Mouse (Mus musculus) neural tube, embryonic 13.5 days (tissue): ENCODE results near the gene Snx10. TPM values are rescaled to one million over a fixed set of nuclear protein-coding genes. Genes with fewer than 3 reads are reported as not detected.

Experiments used
- ATAC-seq: fragments of 200-750 bp; cut with Nextera tagmentation; 2 replicates; pipeline ENCODE4 v1.8.0; 2017; ENCODE audit warnings: low read depth, mild to moderate bottlenecking, moderate TSS enrichment, moderate library complexity
- H3K27ac ChIP-seq: fragments of 300-500 bp; sonication (generic); replicated peaks from 2 replicates; pipeline ENCODE4 v1.5.1; 2015; ENCODE audit warnings: moderate library complexity, mild to moderate bottlenecking, inconsistent platforms
- H3K27me3 ChIP-seq: fragments of 300-500 bp; sonication (generic); 2 replicates; pipeline ENCODE4 v1.6.1; 2015; ENCODE audit warnings: mild to moderate bottlenecking, inconsistent platforms
- H3K36me3 ChIP-seq: fragments of 300-500 bp; sonication (generic); 2 replicates; pipeline ENCODE4 v1.6.1; 2015; ENCODE audit warnings: mild to moderate bottlenecking, inconsistent platforms
- H3K4me1 ChIP-seq: fragments of 300-500 bp; sonication (generic); replicated peaks from 2 replicates; pipeline ENCODE4 v1.6.1; 2015; ENCODE audit warnings: inconsistent platforms
- H3K4me2 ChIP-seq: fragments of 300-500 bp; sonication (generic); 2 replicates; pipeline ENCODE4 v1.6.1; 2015; ENCODE audit warnings: inconsistent platforms, mild to moderate bottlenecking, moderate library complexity
- H3K4me3 ChIP-seq: fragments of 300-500 bp; sonication (generic); 2 replicates; pipeline ENCODE4 v1.5.1; 2015; ENCODE audit warnings: mild to moderate bottlenecking, inconsistent platforms
- H3K9ac ChIP-seq: fragments of 300-500 bp; sonication (generic); 2 replicates; pipeline ENCODE4 v1.6.1; 2015; ENCODE audit warnings: moderate library complexity, mild to moderate bottlenecking, inconsistent platforms
- H3K9me3 ChIP-seq: fragments of 300-500 bp; sonication (generic); 2 replicates; pipeline ENCODE4 v1.6.1; 2016; ENCODE audit warnings: inconsistent platforms
- WGBS: fragments of 180-500 bp; shearing (Covaris S2); methylation state at CpG from one replicate; pipeline ENCODE4 v1.1.7; 2015; 5-methylcytosine and 5-hydroxymethylcytosine counted together
- microRNA-seq: library from miRNA; unstranded; fragments of <30 nt; microRNA quantifications from one replicate; pipeline ENCODE4, GENCODE M21; 2016
- polyA plus RNA-seq: library from polyadenylated mRNA; unstranded; fragments of >200 nt; fragmentation: Nextera tagmentation; extraction: Ambion mirVana; gene quantifications from 2 replicates; pipeline ENCODE4 v1.2.1, GENCODE M21; 2015

Snx10 gene
- polyA plus RNA-seq, 1 experiment from 2014 or later: 54.8 TPM

DNA sequence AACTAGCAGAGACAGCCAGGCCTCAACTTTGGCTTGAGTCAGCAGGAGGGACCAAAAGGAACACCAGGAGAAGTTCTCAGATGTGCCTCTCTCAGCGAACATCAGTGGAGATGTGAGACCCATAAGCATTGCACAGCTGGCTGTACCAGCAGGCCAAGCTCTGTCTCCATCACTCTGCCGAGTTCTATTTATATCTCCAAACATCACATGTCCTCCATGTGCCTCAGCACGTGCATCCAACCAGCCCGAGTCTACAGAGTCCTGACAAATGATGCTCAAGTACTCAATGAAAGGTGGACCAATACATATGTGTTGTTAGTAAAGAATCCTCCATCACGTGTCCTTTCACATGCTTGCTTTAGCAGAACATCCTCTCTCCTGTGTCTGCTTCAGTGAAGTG lies 103.1 kb downstream of the Snx10 start:
- no peaks in the 10 kb centered on the region for H3K4me1 ChIP-seq
- no peak overlapping the region for H3K4me2 ChIP-seq
- H3K4me3 ChIP-seq: no peak overlapping the region
- H3K27me3 ChIP-seq: no peaks in the 10 kb centered on the region
- no peak for ATAC-seq
- H3K36me3 ChIP-seq: no peaks in the 10 kb centered on the region
- H3K9me3 ChIP-seq: no peaks in the 10 kb centered on the region
- WGBS: 90% methylated on average over 5 of the region's 5 CpGs
- no peak overlapping the region for H3K27ac ChIP-seq
- no peak overlapping the region for H3K9ac ChIP-seq

GRCm38 (mm10) chr6:51629671-51630070 lies 106.0 kb downstream of the Snx10 start:
- Histone ChIP-seq H3K4me1 (peaks cover 1% of the 10 kb centered on the region; the same call in 1 of the 2 replicates), H3K9ac (no peak overlapping the region), H3K9me3 (no peaks in the 10 kb centered on the region), H3K36me3 (no peaks in the 10 kb centered on the region), H3K4me2 (no peak overlapping the region), H3K27ac (no peak overlapping the region), H3K4me3 (no peak overlapping the region), H3K27me3 (no peaks in the 10 kb centered on the region)
- 64% methylated on average over 3 of the region's 3 CpGs for WGBS
- no peak for ATAC-seq

DNA sequence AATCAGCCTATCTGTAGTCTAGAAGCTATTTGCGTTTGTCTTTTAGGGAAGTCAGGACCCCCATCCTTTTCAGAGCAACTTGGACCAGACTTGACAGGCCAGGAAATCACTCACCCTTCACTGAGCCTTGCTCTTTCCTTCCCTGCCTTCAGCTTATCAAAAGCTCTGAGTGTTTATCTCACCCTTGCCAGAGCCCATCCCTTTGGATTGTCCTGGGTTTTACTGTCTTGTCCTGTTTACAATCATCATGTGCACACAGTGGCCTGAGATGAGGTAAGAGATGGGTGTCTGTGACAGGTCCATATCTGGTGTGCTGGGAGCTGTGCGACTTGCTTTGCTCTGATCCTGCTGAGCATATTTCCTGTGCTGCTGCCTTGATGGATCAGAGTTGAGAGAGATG lies 106.5 kb downstream of the Snx10 start:
- no peak overlapping the region for H3K4me2 ChIP-seq
- H3K9ac ChIP-seq: no peak overlapping the region
- no peaks in the 10 kb centered on the region for H3K27me3 ChIP-seq
- WGBS: 79% methylated on average over 2 of the region's 2 CpGs
- no peak overlapping the region for H3K27ac ChIP-seq
- H3K36me3 ChIP-seq: no peaks in the 10 kb centered on the region
- H3K4me1 ChIP-seq: peaks cover 6% of the 10 kb centered on the region; the same call in 1 of the 2 replicates
- H3K4me3 ChIP-seq: no peak overlapping the region
- H3K9me3 ChIP-seq: no peaks in the 10 kb centered on the region
- ATAC-seq: no peak

- Histone ChIP-seq H3K36me3 (no peaks in the 10 kb centered on the region), H3K9me3 (no peaks in the 10 kb centered on the region), H3K27me3 (no peaks in the 10 kb centered on the region), H3K4me1 (peaks cover 7% of the 10 kb centered on the region; the same call in 1 of the 2 replicates), H3K27ac (no peak overlapping the region; the same call in 1 of the 2 replicates), H3K4me3 (no peak overlapping the region), H3K4me2 (no peak overlapping the region), H3K9ac (no peak overlapping the region)
- WGBS: 77% methylated on average over 4 of the region's 4 CpGs
- no peak for ATAC-seq
These were observed 109.4 kb downstream of the Snx10 start for GRCm38 (mm10) chr6:51632928-51633662.

DNA sequence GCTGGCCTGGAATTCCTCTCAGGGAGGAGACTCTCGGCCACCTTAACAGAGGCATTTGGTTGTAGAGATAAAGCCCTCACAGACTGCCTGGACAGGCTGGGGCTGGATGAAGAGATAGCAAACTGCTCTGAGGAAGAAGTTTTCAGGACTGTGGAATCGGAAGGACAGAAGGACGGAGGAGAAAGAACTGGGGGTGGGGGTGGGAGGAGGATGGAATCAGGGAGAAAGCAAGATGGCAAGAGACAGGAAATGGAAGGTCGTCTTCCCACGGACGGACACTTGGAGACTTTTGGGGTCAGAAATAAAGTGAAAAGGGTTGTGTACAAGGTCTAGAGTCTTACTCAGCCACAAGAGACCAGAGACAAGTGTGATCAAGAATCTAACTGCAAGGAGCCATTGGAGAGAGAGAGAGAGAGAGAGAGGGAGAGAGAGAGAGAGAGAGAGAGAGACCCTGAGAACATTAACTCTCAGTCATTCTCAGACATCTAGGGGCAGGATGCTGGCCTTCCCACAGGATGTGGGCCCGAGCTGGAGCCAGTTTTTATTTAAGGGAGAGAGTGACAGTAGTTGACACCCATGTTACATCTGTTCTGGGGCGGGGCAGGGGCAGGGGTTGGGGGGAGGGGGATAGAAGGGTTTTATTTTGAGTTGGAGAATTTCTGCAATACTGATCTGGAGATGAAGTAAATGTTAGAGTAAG lies 110.1 kb downstream of the Snx10 start:
- Histone ChIP-seq H3K27me3 (no peaks in the 10 kb centered on the region), H3K4me1 (peaks cover 7% of the 10 kb centered on the region; the same call in 1 of the 2 replicates), H3K27ac (no peak overlapping the region; the same call in 1 of the 2 replicates), H3K9me3 (no peaks in the 10 kb centered on the region), H3K36me3 (no peaks in the 10 kb centered on the region), H3K9ac (no peak overlapping the region), H3K4me2 (no peak overlapping the region), H3K4me3 (no peak overlapping the region)
- 61% methylated on average over 8 of the region's 8 CpGs for WGBS
- ATAC-seq: no peak

DNA sequence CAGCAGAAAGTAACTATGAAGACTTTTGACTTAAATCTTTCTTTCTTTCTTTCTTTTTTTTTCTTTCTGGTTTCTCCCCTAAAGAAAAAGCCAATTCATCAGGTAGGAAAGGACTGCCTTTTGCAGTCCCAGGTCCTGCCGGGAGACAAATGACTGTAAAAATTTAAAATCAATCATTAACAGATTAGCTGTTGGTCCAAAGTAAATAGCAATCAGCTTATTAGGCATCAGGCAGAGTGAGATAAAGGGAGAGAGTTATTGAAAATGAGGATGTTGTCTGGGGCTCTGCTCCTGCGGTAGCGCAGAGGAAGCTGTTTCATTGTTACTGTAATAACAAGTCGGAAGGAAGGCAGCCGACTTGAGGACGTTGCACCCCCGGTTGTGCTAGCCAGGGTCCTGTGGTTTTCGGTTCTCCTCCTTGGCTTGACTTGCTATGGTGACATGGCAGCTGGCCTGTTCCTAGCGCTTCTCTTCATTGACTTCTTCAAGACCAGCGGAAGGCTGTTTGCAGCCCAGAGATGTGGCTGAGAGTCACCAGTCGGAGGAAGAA lies 112.4 kb downstream of the Snx10 start:
- H3K36me3 ChIP-seq: no peaks in the 10 kb centered on the region
- no peak overlapping the region for H3K4me3 ChIP-seq
- no peak overlapping the region for H3K9ac ChIP-seq
- no peaks in the 10 kb centered on the region for H3K27me3 ChIP-seq
- 69% methylated on average over 11 of the region's 11 CpGs for WGBS
- H3K4me1 ChIP-seq: peaks cover 13% of the 10 kb centered on the region; the same call in 1 of the 2 replicates
- H3K4me2 ChIP-seq: no peak overlapping the region
- H3K27ac ChIP-seq: no peak overlapping the region
- no peak for ATAC-seq
- no peaks in the 10 kb centered on the region for H3K9me3 ChIP-seq

Small RNAs within 50 kb of the gene (microRNA-seq; reads per million reads assigned to microRNA genes)
- not detected for gene Gm22914

Other genes with a start within 250 kb of the Snx10 start
- gene Nfe2l3, start 91.2 kb upstream of the Snx10 start, polyA plus RNA-seq: 2.8 and 3.2 TPM in 2 replicates
- gene Hnrnpa2b1, start 54.0 kb upstream of the Snx10 start, polyA plus RNA-seq: 1,536 and 1,756 TPM in 2 replicates
- 489 and 502 TPM in 2 replicates for gene Cbx3, start 53.5 kb upstream of the Snx10 start, polyA plus RNA-seq